Mouse (Mus musculus): ENCODE measurements around the gene Gpr84. TPM values are rescaled to one million over a fixed set of nuclear protein-coding genes. Genes with fewer than 3 reads are reported as not detected.

Gpr84 gene
- not detected for total RNA-seq (2021)

- no peak for DNase-seq
Observed at GRCm38 (mm10) chr15:103310365-103310910, at the start of gene Gpr84. Gpr84 (minus strand) TSS chr15:103310612.

GRCm38 (mm10) chr15:103359869-103360602 lies 49.6 kb upstream of the Gpr84 start:
- DNase-seq, result no peak

- no peak for DNase-seq
Observed at GRCm38 (mm10) chr15:103359122-103359510, 48.7 kb upstream of the Gpr84 start.

- peak; percentile 52 for DNase-seq
Observed at GRCm38 (mm10) chr15:103358278-103359121, 48.1 kb upstream of the Gpr84 start.

GRCm38 (mm10) chr15:103357817-103358216 lies 47.4 kb upstream of the Gpr84 start:
- DNase-seq, result no peak

- DNase-seq, result no peak
Observed at GRCm38 (mm10) chr15:103356130-103356529, 45.7 kb upstream of the Gpr84 start.

GRCm38 (mm10) chr15:103355420-103355819 lies 45.0 kb upstream of the Gpr84 start:
- peak; percentile 35 for DNase-seq

- DNase-seq, result no peak
Observed at GRCm38 (mm10) chr15:103354690-103355089, 44.3 kb upstream of the Gpr84 start.

GRCm38 (mm10) chr15:103353511-103354256 lies 43.3 kb upstream of the Gpr84 start:
- no peak for DNase-seq

GRCm38 (mm10) chr15:103352856-103353255 lies 42.4 kb upstream of the Gpr84 start:
- DNase-seq, result peak; percentile 77

- peak; percentile 82 for DNase-seq
Observed at GRCm38 (mm10) chr15:103347275-103347684, 36.9 kb upstream of the Gpr84 start.

- DNase-seq, result no peak
Observed at GRCm38 (mm10) chr15:103345789-103346188, 35.4 kb upstream of the Gpr84 start.

- DNase-seq, result no peak
Observed at GRCm38 (mm10) chr15:103343556-103343955, 33.1 kb upstream of the Gpr84 start.

GRCm38 (mm10) chr15:103343008-103343407 lies 32.6 kb upstream of the Gpr84 start:
- no peak for DNase-seq

GRCm38 (mm10) chr15:103342415-103342814 lies 32.0 kb upstream of the Gpr84 start:
- DNase-seq, result peak; percentile 87

- no peak for DNase-seq
Observed at GRCm38 (mm10) chr15:103341547-103341946, 31.1 kb upstream of the Gpr84 start.

- DNase-seq, result no peak
Observed at GRCm38 (mm10) chr15:103340786-103341185, 30.4 kb upstream of the Gpr84 start.

- DNase-seq, result peak; percentile 44
Observed at GRCm38 (mm10) chr15:103339961-103340337, 29.5 kb upstream of the Gpr84 start, which contains the start of gene Zfp385a. Zfp385a (minus strand) TSS chr15:103340093.

GRCm38 (mm10) chr15:103339166-103339960 lies 29.0 kb upstream of the Gpr84 start:
- no peak for DNase-seq

GRCm38 (mm10) chr15:103338829-103339165 lies 28.4 kb upstream of the Gpr84 start:
- DNase-seq, result no peak

GRCm38 (mm10) chr15:103336996-103337667 lies 26.7 kb upstream of the Gpr84 start:
- no peak for DNase-seq

Measured in heart, postnatal 4 days (tissue).